Mouse (Mus musculus): ENCODE data around the gene Gltp. TPM values are rescaled to one million over a fixed set of nuclear protein-coding genes. Genes with fewer than 3 reads are reported as not detected.

The Gltp gene
- polyA plus RNA-seq, 1 experiment from 2014 or later, result 79.0 TPM

- peaks cover 100% of the 10 kb centered on the region for H3K36me3 ChIP-seq (replicated peaks)
- no peaks in the 10 kb centered on the region for H3K27me3 ChIP-seq (replicated peaks; ENCODE audit: low read depth, poor library complexity, severe bottlenecking)
- H3K9me3 ChIP-seq, result peaks cover 3% of the 10 kb centered on the region; the same call in 1 of the 2 replicates
- H3K4me3 ChIP-seq, result no peak overlapping the region
- no peaks in the 10 kb centered on the region for H3K4me1 ChIP-seq
- 90% methylated on average over 20 of the region's 20 CpGs for WGBS
- no peak for DNase-seq (ENCODE audit: low spot score)
- H3K27ac ChIP-seq (replicated peaks), result no peak overlapping the region
Observed at GRCm38 (mm10) chr5:114719003-114719927, 28.5 kb upstream of the Gltp start.

DNA sequence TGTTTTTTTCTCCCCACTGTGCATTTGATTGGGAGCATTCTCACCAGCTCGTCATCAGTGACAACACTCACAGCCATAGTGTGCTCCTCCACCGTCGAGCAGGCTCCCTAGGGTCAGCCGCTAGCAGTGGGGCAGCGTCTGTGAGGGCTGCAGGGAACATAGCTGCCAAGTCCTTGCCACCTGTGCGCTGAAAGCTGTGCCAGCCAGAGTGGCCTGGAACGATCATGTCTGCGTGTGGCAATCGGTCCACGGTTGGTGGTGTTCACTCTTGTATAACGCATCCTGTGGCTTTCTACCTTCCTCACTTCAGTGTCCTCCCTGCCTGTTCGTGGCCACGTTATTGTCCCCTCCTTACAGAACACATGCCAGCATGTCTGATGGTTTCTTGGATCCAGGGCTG, 27.7 kb upstream of the Gltp start:
- Histone ChIP-seq H3K4me1 (no peaks in the 10 kb centered on the region), H3K27me3 (replicated peaks; ENCODE audit: low read depth, poor library complexity, severe bottlenecking) (no peaks in the 10 kb centered on the region), H3K9me3 (no peaks in the 10 kb centered on the region), H3K27ac (replicated peaks) (no peak overlapping the region), H3K36me3 (replicated peaks) (peaks cover 100% of the 10 kb centered on the region), H3K4me3 (no peak overlapping the region)
- whole genome bisulfite sequencing, result 92% methylated on average over 13 of the region's 13 CpGs
- no peak for DNase-seq (ENCODE audit: low spot score)

DNA sequence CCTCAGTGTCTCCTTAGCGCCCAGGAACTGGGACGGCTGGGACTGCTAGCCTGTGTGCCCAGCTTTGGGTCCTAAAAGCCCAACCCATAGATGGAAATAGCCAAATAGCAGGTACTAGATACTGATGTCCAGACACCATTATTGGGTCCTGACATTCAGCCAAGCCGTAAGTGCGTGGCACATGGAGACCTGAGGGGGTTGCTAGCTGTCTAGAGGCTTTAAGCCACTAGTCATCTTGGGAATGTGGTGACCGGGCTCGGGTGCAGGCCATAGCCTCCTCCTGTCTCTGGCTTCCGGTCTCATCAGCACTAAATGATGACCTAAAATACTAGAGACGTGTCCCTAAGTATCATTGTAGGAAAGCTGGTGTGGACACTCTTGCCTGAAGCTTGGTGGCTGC, 27.2 kb upstream of the Gltp start:
- H3K4me3 ChIP-seq, result no peak overlapping the region
- H3K4me1 ChIP-seq, result no peaks in the 10 kb centered on the region
- H3K36me3 ChIP-seq (replicated peaks), result peaks cover 100% of the 10 kb centered on the region
- no peaks in the 10 kb centered on the region for H3K27me3 ChIP-seq (replicated peaks; ENCODE audit: low read depth, poor library complexity, severe bottlenecking)
- no peaks in the 10 kb centered on the region for H3K9me3 ChIP-seq
- DNase-seq (ENCODE audit: low spot score), result no peak
- no peak overlapping the region for H3K27ac ChIP-seq (replicated peaks)
- 93% methylated on average over 8 of the region's 8 CpGs for WGBS

DNA sequence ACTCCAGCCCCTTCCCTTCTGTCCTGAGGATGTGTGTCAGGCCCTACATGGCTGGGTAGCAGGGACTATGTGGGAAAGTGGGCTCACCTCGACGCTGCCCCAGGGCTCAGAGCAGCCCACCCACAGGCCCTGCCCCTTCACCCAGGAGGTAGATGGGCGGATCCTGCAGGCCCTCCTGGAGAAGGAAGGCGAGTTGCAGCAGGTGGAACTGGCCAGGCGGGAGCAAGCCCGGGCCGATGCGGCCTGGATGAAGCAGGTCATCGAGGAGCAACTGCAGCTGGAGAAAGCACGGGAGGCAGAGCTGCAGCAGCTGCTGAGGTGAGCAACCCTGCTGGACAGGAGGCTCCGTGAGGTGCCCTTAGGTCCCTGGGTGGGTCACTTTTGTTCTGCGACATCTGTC, 26.5 kb upstream of the Gltp start:
- H3K4me1 ChIP-seq, result no peaks in the 10 kb centered on the region
- DNase-seq (ENCODE audit: low spot score), result no peak
- no peak overlapping the region for H3K4me3 ChIP-seq
- no peaks in the 10 kb centered on the region for H3K9me3 ChIP-seq
- no peaks in the 10 kb centered on the region for H3K27me3 ChIP-seq (replicated peaks; ENCODE audit: low read depth, poor library complexity, severe bottlenecking)
- peaks cover 99% of the 10 kb centered on the region for H3K36me3 ChIP-seq (replicated peaks)
- H3K27ac ChIP-seq (replicated peaks), result no peak overlapping the region
- WGBS, result 90% methylated on average over 12 of the region's 12 CpGs

GRCm38 (mm10) chr5:114714551-114714950, 23.8 kb upstream of the Gltp start:
- Histone ChIP-seq H3K4me1 (no peaks in the 10 kb centered on the region), H3K9me3 (no peaks in the 10 kb centered on the region), H3K4me3 (no peak overlapping the region), H3K36me3 (replicated peaks) (peaks cover 99% of the 10 kb centered on the region), H3K27me3 (replicated peaks; ENCODE audit: low read depth, poor library complexity, severe bottlenecking) (no peaks in the 10 kb centered on the region), H3K27ac (replicated peaks) (no peak overlapping the region)
- 93% methylated on average over 18 of the region's 18 CpGs for WGBS
- no peak for DNase-seq (ENCODE audit: low spot score)

GRCm38 (mm10) chr5:114709357-114709756, 18.6 kb upstream of the Gltp start:
- no peaks in the 10 kb centered on the region for H3K27me3 ChIP-seq (replicated peaks; ENCODE audit: low read depth, poor library complexity, severe bottlenecking)
- peaks cover 12% of the 10 kb centered on the region for H3K4me1 ChIP-seq
- no peak for DNase-seq (ENCODE audit: low spot score)
- no peak overlapping the region for H3K27ac ChIP-seq (replicated peaks)
- H3K9me3 ChIP-seq, result no peaks in the 10 kb centered on the region
- WGBS, result 92% methylated on average over 21 of the region's 21 CpGs
- peaks cover 53% of the 10 kb centered on the region for H3K36me3 ChIP-seq (replicated peaks)
- no peak overlapping the region for H3K4me3 ChIP-seq

DNA sequence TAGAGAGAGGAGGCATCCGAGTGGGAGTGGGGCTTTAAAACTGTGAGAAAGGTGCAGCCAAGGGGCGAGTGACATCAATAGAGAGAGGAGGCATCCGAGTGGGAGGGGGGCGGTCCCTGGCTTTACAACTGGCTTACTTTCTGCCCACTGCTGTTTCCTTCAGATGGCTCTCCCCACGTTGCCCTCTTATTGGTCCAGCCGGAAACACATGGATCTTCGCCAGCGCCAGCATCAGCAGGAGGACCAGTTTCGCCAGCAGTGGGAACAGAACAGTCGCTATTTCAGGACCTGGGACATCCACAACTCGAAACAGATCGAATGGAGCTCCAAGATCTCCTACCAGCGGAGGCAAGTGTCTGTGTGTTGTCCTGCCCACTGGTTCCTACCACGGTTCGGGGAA, 17.7 kb upstream of the Gltp start:
- Histone ChIP-seq H3K4me3 (peak overlapping the region; percentile 90), H3K9me3 (no peaks in the 10 kb centered on the region), H3K4me1 (peaks cover 12% of the 10 kb centered on the region), H3K27ac (replicated peaks) (no peak overlapping the region), H3K36me3 (replicated peaks) (peaks cover 45% of the 10 kb centered on the region), H3K27me3 (replicated peaks; ENCODE audit: low read depth, poor library complexity, severe bottlenecking) (0 out of 2 replicates have a peak, but pooled peaks cover 3% of the 10 kb centered on the region)
- WGBS, result 57% methylated on average over 15 of the region's 15 CpGs
- DNase-seq (ENCODE audit: low spot score), result no peak

DNA sequence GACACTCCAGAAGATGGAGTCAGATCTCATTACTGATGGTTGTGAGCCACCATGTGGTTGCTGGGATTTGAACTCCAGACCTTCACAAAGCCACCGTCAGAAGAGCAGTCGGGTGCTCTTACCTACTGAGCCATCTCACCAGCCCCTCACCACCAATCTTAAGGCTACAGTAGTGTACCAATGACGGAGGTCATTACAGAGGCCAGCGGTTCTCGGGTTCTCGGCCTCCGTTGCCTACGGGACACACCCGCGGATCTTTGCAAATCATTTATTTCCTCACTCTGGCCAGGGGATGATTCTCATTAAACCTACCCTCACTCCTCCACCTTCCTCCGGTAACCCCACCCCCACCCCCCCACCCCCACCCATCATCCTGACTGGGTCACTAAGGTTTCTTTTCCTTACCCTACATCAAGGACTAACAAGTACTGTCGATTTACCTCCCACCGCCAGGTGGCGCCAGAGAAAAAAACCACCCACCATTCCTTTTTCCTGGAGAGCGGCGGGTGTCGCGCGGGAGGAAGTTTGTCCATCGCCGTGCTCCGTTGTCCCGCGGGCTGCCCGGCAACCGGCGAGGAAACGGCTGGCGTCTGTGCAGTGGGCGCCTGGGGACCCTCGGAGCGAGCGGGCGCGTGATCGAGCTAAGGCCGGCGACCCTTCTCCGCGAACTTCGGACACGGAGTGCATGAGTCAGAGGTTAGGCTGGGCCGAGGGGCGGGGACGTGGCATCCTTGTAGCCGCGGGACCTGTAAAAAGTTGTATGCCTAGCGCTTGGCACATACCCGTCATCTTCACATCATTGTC, 16.7 kb upstream of the Gltp start, which contains the start of gene Tchp:
Gene Tchp, plus strand, starts transcription at position 496 of the 804 bp plus-strand sequence.
- peak within 1 kb of the TSS; percentile 86 for H3K27ac ChIP-seq (replicated peaks)
- peak; percentile 96 for DNase-seq (ENCODE audit: low spot score)
- H3K36me3 ChIP-seq (replicated peaks), result peaks cover 35% of the 10 kb centered on the region
- H3K4me3 ChIP-seq, result peak within 1 kb of the TSS; percentile 90
- 3% methylated on average over 49 of the region's 49 CpGs for WGBS
- H3K27me3 ChIP-seq (replicated peaks; ENCODE audit: low read depth, poor library complexity, severe bottlenecking), result 0 out of 2 replicates have a peak, but pooled peaks cover 3% of the 10 kb centered on the region
- no peaks in the 10 kb centered on the region for H3K9me3 ChIP-seq
- peaks cover 17% of the 10 kb centered on the region for H3K4me1 ChIP-seq

DNA sequence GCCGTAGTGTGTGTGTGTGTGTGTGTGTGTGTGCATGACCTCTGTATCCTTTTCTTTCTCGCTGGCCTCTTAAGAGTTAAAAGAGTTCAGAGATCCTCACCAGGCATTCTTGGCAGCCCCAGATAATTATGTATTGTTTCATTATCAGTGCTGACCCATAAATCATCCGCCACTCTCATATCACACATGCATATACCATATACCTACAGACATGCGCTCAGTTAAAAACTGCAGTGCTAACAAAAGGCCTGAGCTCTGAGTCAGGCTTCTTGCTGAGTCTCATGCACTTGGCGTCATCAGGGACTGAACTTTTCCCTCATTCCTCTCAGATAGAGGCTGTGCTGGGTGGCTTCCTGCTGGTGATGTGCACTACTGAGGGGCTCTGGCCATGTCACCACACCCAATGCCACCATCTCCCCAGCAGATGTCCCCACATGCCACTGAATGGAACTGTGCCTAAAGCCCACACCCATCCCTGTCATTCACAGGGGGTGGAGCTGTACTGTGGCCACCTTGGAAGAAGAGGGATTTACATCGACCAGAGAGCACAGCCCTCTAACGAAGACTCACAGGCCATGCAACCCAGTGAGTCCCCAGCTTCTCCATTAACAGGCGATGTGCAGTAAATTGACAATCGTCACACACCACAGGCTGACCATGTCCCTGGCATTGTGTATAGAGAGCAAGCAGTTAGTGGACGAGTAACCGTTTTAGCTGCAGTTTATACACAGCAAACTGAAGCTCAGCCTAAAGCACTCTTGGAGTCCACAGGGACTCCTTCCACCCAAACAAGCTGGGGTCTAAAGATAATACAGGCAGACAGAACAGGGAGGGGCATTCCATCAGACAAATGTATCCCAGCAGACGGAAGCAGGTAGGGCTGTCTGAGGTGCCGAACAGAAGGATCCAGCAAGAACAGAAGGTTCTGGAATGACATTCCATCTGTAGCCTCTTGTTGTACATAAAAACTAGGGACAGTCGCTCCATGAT, 11.9 kb upstream of the Gltp start:
- no peaks in the 10 kb centered on the region for H3K36me3 ChIP-seq (replicated peaks)
- 64% methylated on average over 14 of the region's 14 CpGs for WGBS
- H3K27ac ChIP-seq (replicated peaks), result no peak overlapping the region
- H3K27me3 ChIP-seq (replicated peaks; ENCODE audit: low read depth, poor library complexity, severe bottlenecking), result 0 out of 2 replicates have a peak, but pooled peaks cover 3% of the 10 kb centered on the region
- H3K9me3 ChIP-seq, result no peaks in the 10 kb centered on the region
- peaks cover 8% of the 10 kb centered on the region for H3K4me1 ChIP-seq
- no peak overlapping the region for H3K4me3 ChIP-seq
- DNase-seq (ENCODE audit: low spot score), result peak; percentile 53

GRCm38 (mm10) chr5:114699015-114699414, 8.2 kb upstream of the Gltp start:
- Histone ChIP-seq H3K4me3 (no peak overlapping the region), H3K36me3 (replicated peaks) (no peaks in the 10 kb centered on the region), H3K27me3 (replicated peaks; ENCODE audit: low read depth, poor library complexity, severe bottlenecking) (peaks cover under 1% of the 10 kb centered on the region; the same call in 1 of the 2 replicates), H3K27ac (replicated peaks) (no peak overlapping the region), H3K9me3 (no peaks in the 10 kb centered on the region), H3K4me1 (peaks cover 4% of the 10 kb centered on the region)
- no peak for DNase-seq (ENCODE audit: low spot score)
- WGBS, result 74% methylated on average over 7 of the region's 7 CpGs

DNA sequence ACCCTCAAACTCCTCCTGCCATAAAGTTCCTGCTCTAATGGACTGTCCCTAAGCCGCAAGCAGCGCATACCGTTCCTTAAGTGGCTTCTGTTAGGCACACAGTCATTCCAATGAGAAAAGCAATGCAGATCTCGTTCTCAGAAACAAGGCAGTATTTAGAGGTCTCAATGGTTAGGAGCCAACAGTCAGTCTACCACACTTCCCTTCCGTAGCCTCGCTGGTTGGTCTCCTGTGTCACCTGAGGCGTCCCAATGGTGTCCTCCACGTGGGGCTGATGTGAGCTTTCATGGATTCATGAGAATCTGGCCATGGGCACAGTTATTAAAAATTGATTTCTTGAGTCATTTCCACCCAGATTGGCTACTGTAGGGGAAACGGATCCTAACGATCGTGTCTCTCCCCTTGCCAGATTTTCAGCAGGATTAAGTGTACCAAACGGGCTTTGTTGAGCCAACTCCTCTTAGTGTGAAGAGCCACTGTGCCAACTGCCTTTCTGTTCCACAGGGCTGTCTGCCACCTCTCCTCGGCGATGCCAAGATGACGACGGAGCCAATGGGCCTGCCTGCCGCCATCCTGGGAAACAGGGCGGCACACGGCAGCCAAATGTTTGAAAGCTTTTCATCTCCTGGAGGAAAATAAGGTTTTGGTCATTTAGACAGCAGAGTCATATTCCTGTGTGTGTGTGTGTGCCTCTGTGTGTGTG, 7.4 kb upstream of the Gltp start:
- H3K27me3 ChIP-seq (replicated peaks; ENCODE audit: low read depth, poor library complexity, severe bottlenecking), result no peaks in the 10 kb centered on the region; the same call in 1 of the 2 replicates
- no peak overlapping the region for H3K27ac ChIP-seq (replicated peaks)
- H3K9me3 ChIP-seq, result no peaks in the 10 kb centered on the region
- peaks cover 4% of the 10 kb centered on the region for H3K4me1 ChIP-seq
- H3K36me3 ChIP-seq (replicated peaks), result no peaks in the 10 kb centered on the region
- H3K4me3 ChIP-seq, result no peak overlapping the region
- WGBS, result 91% methylated on average over 19 of the region's 19 CpGs
- DNase-seq (ENCODE audit: low spot score), result no peak

Data from embryonic facial prominence, embryonic 10.5 days (tissue).